Mouse (Mus musculus) right cerebral cortex, postnatal 10 days (tissue): ENCODE data around the gene Ctr9.

Source experiments
- DNase-seq, 2 experiments: peaks; one replicate each; pipeline ENCODE4 v3.0.0; 2021; ENCODE audit warnings: low spot score in 2 of 2

The Ctr9 gene

GRCm38 (mm10) chr7:111028281-111029045, at the start of gene Ctr9:
Gene Ctr9 (plus strand): TSS chr7:111028951.
- DNase-seq = peak; percentile 94 to 95

- DNase-seq = no peak
Observed at GRCm38 (mm10) chr7:110981036-110981435, 47.7 kb upstream of the Ctr9 start.

GRCm38 (mm10) chr7:110982053-110982705, 46.6 kb upstream of the Ctr9 start, which contains the start of gene Mrvi1:
Gene Mrvi1 (minus strand): TSS chr7:110982461.
- DNase-seq = no peak

- peak in 1 of 2 experiments; percentile 49 for DNase-seq
Observed at GRCm38 (mm10) chr7:110982764-110983163, 46.0 kb upstream of the Ctr9 start.

GRCm38 (mm10) chr7:110983621-110984020, 45.1 kb upstream of the Ctr9 start:
- no peak for DNase-seq

- no peak for DNase-seq
Observed at GRCm38 (mm10) chr7:110985581-110986265, 43.0 kb upstream of the Ctr9 start.

GRCm38 (mm10) chr7:110988081-110988480, 40.7 kb upstream of the Ctr9 start:
- no peak for DNase-seq

- DNase-seq = no peak
Observed at GRCm38 (mm10) chr7:110989286-110989879, 39.4 kb upstream of the Ctr9 start.

- no peak for DNase-seq
Observed at GRCm38 (mm10) chr7:110990356-110991220, 38.2 kb upstream of the Ctr9 start.

- DNase-seq = no peak
Observed at GRCm38 (mm10) chr7:110991221-110991494, 37.6 kb upstream of the Ctr9 start.

GRCm38 (mm10) chr7:110998887-110999827, 29.6 kb upstream of the Ctr9 start:
- no peak for DNase-seq

GRCm38 (mm10) chr7:111004136-111004840, 24.5 kb upstream of the Ctr9 start:
- no peak for DNase-seq

- DNase-seq = no peak
Observed at GRCm38 (mm10) chr7:111014039-111014605, 14.6 kb upstream of the Ctr9 start.

- peak; percentile 89 to 93 for DNase-seq
Observed at GRCm38 (mm10) chr7:111014893-111015292, 13.9 kb upstream of the Ctr9 start.

- no peak for DNase-seq
Observed at GRCm38 (mm10) chr7:111015731-111016130, 13.0 kb upstream of the Ctr9 start.

GRCm38 (mm10) chr7:111016921-111017320, 11.8 kb upstream of the Ctr9 start:
- no peak for DNase-seq

- DNase-seq = no peak
Observed at GRCm38 (mm10) chr7:111020814-111021213, 7.9 kb upstream of the Ctr9 start.

GRCm38 (mm10) chr7:111024068-111024594, 4.6 kb upstream of the Ctr9 start:
- DNase-seq = no peak

GRCm38 (mm10) chr7:111024912-111025311, 3.8 kb upstream of the Ctr9 start:
- DNase-seq = no peak
